Mouse (Mus musculus): ENCODE measurements around the gene Olfr705. TPM values are rescaled to one million over a fixed set of nuclear protein-coding genes. Genes with fewer than 3 reads are reported as not detected.
"Not testable (repeated sequence)": the region's sequence is repeated elsewhere in the genome, so short reads cannot be mapped to it uniquely, and the experiment has no call there.

The Olfr705 gene
- polyA plus RNA-seq (2012; rRNA removed): not detected in 2 replicates

DNA sequence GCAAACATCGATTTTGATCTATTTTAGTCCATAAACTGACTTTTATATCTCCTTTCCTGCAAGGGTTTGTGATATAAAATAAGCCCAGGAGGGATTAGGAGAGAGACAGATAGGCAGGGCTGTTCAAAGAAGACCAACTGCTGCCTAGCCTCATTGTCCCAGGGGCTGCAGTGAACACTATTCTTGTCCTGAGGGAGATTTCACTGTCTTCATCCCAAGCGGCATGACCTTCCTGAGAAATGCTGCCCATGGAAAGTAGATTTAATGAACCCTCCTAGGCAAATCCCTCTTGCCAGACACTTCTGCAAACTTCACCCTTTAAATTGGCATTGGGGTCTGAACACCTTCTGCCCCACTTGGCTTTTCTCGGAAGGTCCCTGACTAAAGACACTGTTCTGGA, at the start of gene Olfr705:
Olfr705 (minus strand) TSS at position 101 of the 400 bp plus-strand sequence.
- H3K27me3 ChIP-seq (ENCODE audit: control insufficient read depth, insufficient read depth, low read length): no peaks in the 10 kb centered on the region
- no peaks in the 10 kb centered on the region for H3K36me3 ChIP-seq (ENCODE audit: control insufficient read depth, insufficient read depth, low read length)
- no peaks in the 10 kb centered on the region for H3K4me1 ChIP-seq (replicated peaks; ENCODE audit: control insufficient read depth, insufficient read depth, low read length)
- H3K4me3 ChIP-seq (ENCODE audit: control insufficient read depth, insufficient read depth, low read length): no peak within 1 kb of the TSS
- H3K27ac ChIP-seq (ENCODE audit: control insufficient read depth, insufficient read depth, low read length): no peak within 1 kb of the TSS
- TF ChIP-seq POLR2A (IDR thresholded peaks at IDR 0.05; ENCODE audit: control insufficient read depth, extremely low read depth, insufficient read depth, low read length, poor library complexity) (no peak), CTCF (IDR thresholded peaks at IDR 0.05; ENCODE audit: borderline replicate concordance, control insufficient read depth, extremely low read depth, insufficient read depth, low read length, poor library complexity) (no peak)
- WGBS: 89% methylated on average over 3 of the region's 3 CpGs
- DNase-seq: no peak

DNA sequence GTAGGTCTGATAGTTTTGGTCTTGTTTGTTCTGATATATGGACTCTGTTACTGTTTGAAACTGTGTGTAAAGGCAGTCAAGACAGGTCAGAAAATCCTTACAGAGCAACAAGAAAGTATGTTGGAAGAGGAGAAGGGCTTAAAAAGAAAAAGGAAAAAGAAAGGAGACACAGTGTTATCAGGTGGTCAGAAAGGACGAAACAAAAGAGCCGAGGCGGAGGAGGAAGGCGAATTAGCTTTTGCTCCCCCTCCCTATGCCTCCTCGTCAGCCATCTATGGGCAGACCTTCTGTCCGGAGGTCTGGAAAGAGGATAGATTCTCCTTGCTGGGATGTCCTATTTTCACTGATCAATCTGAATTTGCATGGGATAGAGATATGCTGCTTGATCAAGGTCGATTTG, 44.3 kb upstream of the Olfr705 start:
- not testable (repeated sequence) for H3K36me3 ChIP-seq (ENCODE audit: control insufficient read depth, insufficient read depth, low read length); DNase-seq; H3K4me3 ChIP-seq (ENCODE audit: control insufficient read depth, insufficient read depth, low read length); H3K4me1 ChIP-seq (replicated peaks; ENCODE audit: control insufficient read depth, insufficient read depth, low read length); H3K27ac ChIP-seq (ENCODE audit: control insufficient read depth, insufficient read depth, low read length); H3K27me3 ChIP-seq (ENCODE audit: control insufficient read depth, insufficient read depth, low read length)
- 95% methylated on average over 7 of the region's 7 CpGs for WGBS

DNA sequence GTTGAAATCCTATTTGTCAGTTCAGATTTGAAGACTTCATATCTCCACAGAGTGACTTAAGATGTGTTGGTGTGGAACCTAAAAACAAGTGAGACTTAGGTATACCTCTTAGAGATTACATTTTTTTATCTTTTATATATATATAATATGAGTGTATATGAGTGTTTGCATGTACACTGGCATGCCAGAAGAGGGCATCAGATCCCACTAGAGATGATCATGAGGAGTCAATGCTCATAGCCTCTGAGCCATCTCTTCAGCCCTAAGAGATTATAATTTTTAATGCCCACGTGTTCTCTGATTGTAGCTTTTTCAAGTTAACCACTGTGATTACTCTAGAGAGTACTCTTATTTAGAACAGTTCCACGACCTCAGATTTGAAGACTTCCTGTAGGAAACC, 31.0 kb upstream of the Olfr705 start, which contains the start of gene Olfr1532-ps1:
Olfr1532-ps1 (plus strand) TSS at position 326 of the 400 bp plus-strand sequence.
- Histone ChIP-seq H3K27ac (ENCODE audit: control insufficient read depth, insufficient read depth, low read length) (no peak within 1 kb of the TSS), H3K36me3 (ENCODE audit: control insufficient read depth, insufficient read depth, low read length) (no peaks in the 10 kb centered on the region), H3K4me1 (replicated peaks; ENCODE audit: control insufficient read depth, insufficient read depth, low read length) (no peaks in the 10 kb centered on the region), H3K27me3 (ENCODE audit: control insufficient read depth, insufficient read depth, low read length) (no peaks in the 10 kb centered on the region), H3K4me3 (ENCODE audit: control insufficient read depth, insufficient read depth, low read length) (no peak within 1 kb of the TSS)
- 78% methylated on average over 2 of the region's 2 CpGs for WGBS
- DNase-seq: no peak
- TF ChIP-seq POLR2A (IDR thresholded peaks at IDR 0.05; ENCODE audit: control insufficient read depth, extremely low read depth, insufficient read depth, low read length, poor library complexity) (no peak), CTCF (IDR thresholded peaks at IDR 0.05; ENCODE audit: borderline replicate concordance, control insufficient read depth, extremely low read depth, insufficient read depth, low read length, poor library complexity) (no peak)

DNA sequence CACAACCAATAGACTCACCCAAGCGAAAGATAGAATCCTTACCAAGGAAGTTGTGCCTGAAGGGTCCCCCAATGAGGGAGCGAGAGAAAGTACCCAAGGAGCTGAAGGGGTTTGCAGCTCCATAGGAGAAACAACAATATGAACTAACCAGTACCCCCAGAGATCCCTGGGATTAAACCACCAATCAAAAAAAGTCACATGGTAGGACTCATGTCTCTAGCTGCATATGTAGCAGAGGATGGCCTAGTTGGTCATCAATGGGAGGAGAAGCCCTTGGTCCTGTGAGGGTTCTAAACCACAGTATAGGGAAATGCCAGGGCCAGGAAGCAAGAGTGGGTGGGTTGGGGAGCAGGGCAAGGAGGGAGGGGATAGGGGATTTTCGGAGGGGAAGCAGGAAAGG, 24.4 kb upstream of the Olfr705 start, which contains the start of gene Olfr707:
Olfr707 (minus strand) TSS at position 101 of the 400 bp plus-strand sequence.
- 94% methylated on average over 3 of the region's 3 CpGs for WGBS
- H3K4me3 ChIP-seq (ENCODE audit: control insufficient read depth, insufficient read depth, low read length); H3K4me1 ChIP-seq (replicated peaks; ENCODE audit: control insufficient read depth, insufficient read depth, low read length); H3K27ac ChIP-seq (ENCODE audit: control insufficient read depth, insufficient read depth, low read length); DNase-seq; H3K36me3 ChIP-seq (ENCODE audit: control insufficient read depth, insufficient read depth, low read length); H3K27me3 ChIP-seq (ENCODE audit: control insufficient read depth, insufficient read depth, low read length): not testable (repeated sequence)

DNA sequence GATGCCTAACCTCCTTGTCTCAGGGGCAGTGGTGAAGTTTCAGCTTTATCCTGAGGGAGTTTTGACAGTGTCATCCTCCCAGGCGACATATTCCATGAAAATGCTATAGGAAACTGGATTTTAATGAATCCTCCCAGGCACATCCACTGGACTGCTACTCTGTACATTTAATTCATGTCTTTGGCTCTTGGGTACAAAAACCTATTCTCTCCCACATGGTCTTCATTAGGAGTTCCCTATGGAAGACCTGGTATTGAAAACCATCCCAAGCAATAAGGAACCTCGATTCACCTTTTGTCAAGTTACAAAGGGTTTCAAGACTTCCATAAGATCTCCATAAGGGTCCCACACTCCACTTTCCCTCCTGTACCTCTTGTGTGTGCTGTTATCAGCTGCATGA, 11.4 kb upstream of the Olfr705 start, which contains the start of gene Olfr706:
Olfr706 (minus strand) TSS at position 101 of the 400 bp plus-strand sequence.
- Histone ChIP-seq H3K27me3 (ENCODE audit: control insufficient read depth, insufficient read depth, low read length) (no peaks in the 10 kb centered on the region), H3K4me3 (ENCODE audit: control insufficient read depth, insufficient read depth, low read length) (no peak within 1 kb of the TSS), H3K4me1 (replicated peaks; ENCODE audit: control insufficient read depth, insufficient read depth, low read length) (no peaks in the 10 kb centered on the region), H3K36me3 (ENCODE audit: control insufficient read depth, insufficient read depth, low read length) (no peaks in the 10 kb centered on the region), H3K27ac (ENCODE audit: control insufficient read depth, insufficient read depth, low read length) (no peak within 1 kb of the TSS)
- no peak for TF ChIP-seq CTCF (IDR thresholded peaks at IDR 0.05; ENCODE audit: borderline replicate concordance, control insufficient read depth, extremely low read depth, insufficient read depth, low read length, poor library complexity)
- TF ChIP-seq POLR2A (IDR thresholded peaks at IDR 0.05; ENCODE audit: control insufficient read depth, extremely low read depth, insufficient read depth, low read length, poor library complexity): no peak
- WGBS: 92% methylated on average over 2 of the region's 2 CpGs
- DNase-seq: no peak

DNA sequence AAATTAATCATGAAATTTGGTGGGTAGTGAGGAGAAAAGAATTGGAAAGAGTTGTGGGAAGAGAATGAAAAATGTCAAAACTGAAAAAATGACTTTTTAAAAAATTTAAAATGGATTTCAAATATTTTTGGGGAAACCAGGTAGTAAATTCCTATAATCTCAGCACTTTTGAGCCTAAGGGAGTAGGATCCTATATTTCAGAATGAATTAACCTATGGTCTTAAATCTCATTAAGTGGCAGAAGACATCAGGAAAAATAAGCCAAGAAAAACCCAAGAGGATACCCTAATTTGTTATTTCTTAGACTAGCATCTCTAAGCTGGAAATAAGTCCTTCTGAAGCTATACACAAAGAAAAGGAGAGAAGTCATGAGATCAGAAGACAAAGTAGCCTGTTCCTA, 13.8 kb downstream of the Olfr705 start, which contains the start of gene Olfr704:
Olfr704 (plus strand) TSS at position 301 of the 400 bp plus-strand sequence.
- Histone ChIP-seq H3K27ac (ENCODE audit: control insufficient read depth, insufficient read depth, low read length) (no peak within 1 kb of the TSS), H3K4me1 (replicated peaks; ENCODE audit: control insufficient read depth, insufficient read depth, low read length) (no peaks in the 10 kb centered on the region), H3K27me3 (ENCODE audit: control insufficient read depth, insufficient read depth, low read length) (no peaks in the 10 kb centered on the region), H3K4me3 (ENCODE audit: control insufficient read depth, insufficient read depth, low read length) (no peak within 1 kb of the TSS), H3K36me3 (ENCODE audit: control insufficient read depth, insufficient read depth, low read length) (no peaks in the 10 kb centered on the region)
- TF ChIP-seq CTCF (IDR thresholded peaks at IDR 0.05; ENCODE audit: borderline replicate concordance, control insufficient read depth, extremely low read depth, insufficient read depth, low read length, poor library complexity): no peak
- TF ChIP-seq POLR2A (IDR thresholded peaks at IDR 0.05; ENCODE audit: control insufficient read depth, extremely low read depth, insufficient read depth, low read length, poor library complexity): no peak
- DNase-seq: no peak

DNA sequence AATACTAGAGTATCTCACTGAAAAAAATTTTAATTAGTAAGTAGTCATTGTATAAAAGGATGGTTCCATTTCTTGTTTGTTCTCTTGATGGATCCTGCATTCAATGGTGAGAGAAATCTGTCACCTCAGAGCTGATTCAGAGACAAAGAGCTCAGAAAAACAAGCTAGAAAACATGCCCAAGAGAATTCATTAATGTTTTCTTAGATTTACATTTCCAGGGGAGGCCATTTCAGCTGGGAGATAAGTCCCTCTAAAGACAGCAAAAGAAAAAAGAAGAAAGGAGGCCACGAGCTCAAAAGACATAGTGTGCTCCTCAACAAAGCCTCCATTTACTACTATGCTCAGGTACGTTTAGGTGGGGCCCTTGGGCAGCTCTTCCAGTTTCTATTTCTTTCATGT, 33.6 kb downstream of the Olfr705 start, which contains the start of gene Olfr703:
Olfr703 (plus strand) TSS at position 301 of the 400 bp plus-strand sequence.
- Histone ChIP-seq H3K4me1 (replicated peaks; ENCODE audit: control insufficient read depth, insufficient read depth, low read length) (no peaks in the 10 kb centered on the region), H3K27ac (ENCODE audit: control insufficient read depth, insufficient read depth, low read length) (no peak within 1 kb of the TSS), H3K36me3 (ENCODE audit: control insufficient read depth, insufficient read depth, low read length) (no peaks in the 10 kb centered on the region), H3K4me3 (ENCODE audit: control insufficient read depth, insufficient read depth, low read length) (no peak within 1 kb of the TSS), H3K27me3 (ENCODE audit: control insufficient read depth, insufficient read depth, low read length) (no peaks in the 10 kb centered on the region)
- no peak for DNase-seq
- TF ChIP-seq CTCF (IDR thresholded peaks at IDR 0.05; ENCODE audit: borderline replicate concordance, control insufficient read depth, extremely low read depth, insufficient read depth, low read length, poor library complexity): no peak
- TF ChIP-seq POLR2A (IDR thresholded peaks at IDR 0.05; ENCODE audit: control insufficient read depth, extremely low read depth, insufficient read depth, low read length, poor library complexity): no peak
- 78% methylated on average over 2 of the region's 2 CpGs for WGBS

Measured in thymus, adult 2 months (tissue).